In the genomic region with DNA sequence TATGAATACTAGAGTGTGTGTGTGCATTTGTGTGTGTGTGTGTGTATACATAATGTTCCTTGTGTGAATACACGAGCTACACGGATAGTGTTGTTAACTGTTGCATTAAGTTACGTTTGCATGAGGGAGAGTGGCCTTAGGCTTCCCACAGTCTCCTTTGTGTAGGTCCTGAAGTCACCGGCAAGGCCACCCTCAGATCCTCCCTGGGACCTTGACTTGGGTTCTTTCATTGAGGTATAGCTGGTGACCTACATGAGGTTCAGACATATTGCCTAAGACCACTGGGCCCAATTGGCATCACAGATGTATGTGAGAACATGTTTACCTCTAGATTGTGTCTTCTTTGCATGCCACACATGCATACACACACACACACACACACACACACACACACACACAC, we compare ENCODE assay signal across 16 mouse cellular contexts. TPM values are rescaled to one million over a fixed set of nuclear protein-coding genes. Genes with fewer than 3 reads are reported as not detected.
DNase-seq lines count a peak whose midpoint lies in the region; ATAC-seq lines count a peak whose summit lies in the region.
"Had no signal": no experiment of that assay in that cellular context is flagged by ENCODE, and none has a peak within 500 bp of the region (broad histone marks: within the 10 kb centered on the region; RNA-seq: fewer than 3 reads in every experiment).

No protein-coding gene starts in this region.

- no peak overlapping the region for H3K27ac ChIP-seq in liver, embryonic 12.5 days
- H3K27ac ChIP-seq in midbrain, embryonic 10.5 days (replicated peaks) = no peak overlapping the region
- H3K27ac ChIP-seq in hindbrain, embryonic 11.5 days (ENCODE audit: low read depth, low read length) = no peak overlapping the region
- H3K27ac ChIP-seq: hindbrain, postnatal 0 days; limb, embryonic 13.5 days; midbrain, embryonic 12.5 days; neural tube, embryonic 12.5 days had no signal

- DNase-seq in liver = no peak
- DNase-seq in thymus, postnatal 4 days = peak; percentile 32
- DNase-seq in thymus, adult 18-20 months = no peak
- no peak for DNase-seq in midbrain, embryonic 10.5 days (ENCODE audit: low spot score)
- DNase-seq in hindbrain, embryonic 11.5 days (ENCODE audit: low spot score) = no peak
- DNase-seq: adrenal gland, postnatal 25 days; cerebellum, adult 18-20 months; cerebellum, postnatal 25 days; kidney, adult 11 months; right cerebral cortex, adult 18-20 months had no signal

- peaks cover 14% of the 10 kb centered on the region; the same call in 1 of the 2 replicates for H3K4me1 ChIP-seq in liver, embryonic 12.5 days
- 0 out of 2 replicates have a peak, but pooled peaks cover 3% of the 10 kb centered on the region for H3K4me1 ChIP-seq in midbrain, embryonic 10.5 days
- no peaks in the 10 kb centered on the region for H3K4me1 ChIP-seq in hindbrain, embryonic 11.5 days (replicated peaks; ENCODE audit: control insufficient read depth, insufficient read depth, low read length)
- H3K4me1 ChIP-seq: midbrain, embryonic 12.5 days; neural tube, embryonic 12.5 days had no signal

- H3K27me3 ChIP-seq in liver, embryonic 12.5 days (replicated peaks) = no peaks in the 10 kb centered on the region
- H3K27me3 ChIP-seq in midbrain, embryonic 10.5 days (ENCODE audit: low read depth, poor library complexity, severe bottlenecking) = no peaks in the 10 kb centered on the region
- H3K27me3 ChIP-seq in hindbrain, embryonic 11.5 days (ENCODE audit: control insufficient read depth, insufficient read depth, low read length) = no peaks in the 10 kb centered on the region
- H3K27me3 ChIP-seq: limb, embryonic 13.5 days; midbrain, embryonic 12.5 days; neural tube, embryonic 12.5 days had no signal

- H3K9me3 ChIP-seq in liver, embryonic 12.5 days (replicated peaks) = no peaks in the 10 kb centered on the region
- no peaks in the 10 kb centered on the region for H3K9me3 ChIP-seq in midbrain, embryonic 10.5 days (replicated peaks)
- no peaks in the 10 kb centered on the region for H3K9me3 ChIP-seq in hindbrain, embryonic 11.5 days (ENCODE audit: control insufficient read depth, low read length)
- H3K9me3 ChIP-seq: limb, embryonic 13.5 days; midbrain, embryonic 12.5 days; neural tube, embryonic 12.5 days had no signal

- no peak for ATAC-seq in liver, embryonic 12.5 days
- peak; percentile 4; the same call in 1 of the 2 replicates for ATAC-seq in megakaryocyte progenitor cell, adult 5-6 weeks (replicated peaks; ENCODE audit: poor library complexity)
- no peak for ATAC-seq in hindbrain, embryonic 11.5 days (ENCODE audit: low FRiP score)
- ATAC-seq: hindbrain, postnatal 0 days had no signal

- H3K4me3 ChIP-seq in liver, embryonic 12.5 days = no peak overlapping the region
- no peak overlapping the region for H3K4me3 ChIP-seq in midbrain, embryonic 10.5 days
- H3K4me3 ChIP-seq in hindbrain, embryonic 11.5 days (ENCODE audit: low read depth, low read length) = no peak overlapping the region
- H3K4me3 ChIP-seq: limb, embryonic 13.5 days; midbrain, embryonic 12.5 days; neural tube, embryonic 12.5 days had no signal

- H3K36me3 ChIP-seq in liver, embryonic 12.5 days = no peaks in the 10 kb centered on the region
- H3K36me3 ChIP-seq in midbrain, embryonic 10.5 days = no peaks in the 10 kb centered on the region
- no peaks in the 10 kb centered on the region for H3K36me3 ChIP-seq in hindbrain, embryonic 11.5 days (ENCODE audit: control insufficient read depth, insufficient read depth, low read length)
- H3K36me3 ChIP-seq: limb, embryonic 13.5 days; midbrain, embryonic 12.5 days; neural tube, embryonic 12.5 days had no signal

- WGBS in liver, embryonic 12.5 days (ENCODE audit: insufficient replicate concordance) = 76% methylated on average over 4 of the region's 4 CpGs
- 95% methylated on average over 4 of the region's 4 CpGs for WGBS in midbrain, embryonic 10.5 days
- WGBS in hindbrain, embryonic 11.5 days = 90% methylated on average over 4 of the region's 4 CpGs

- no peak overlapping the region for H3K9ac ChIP-seq in liver, embryonic 12.5 days
- H3K9ac ChIP-seq in hindbrain, embryonic 11.5 days (ENCODE audit: low read depth, low read length) = no peak overlapping the region
- H3K9ac ChIP-seq: limb, embryonic 13.5 days; midbrain, embryonic 12.5 days; neural tube, embryonic 12.5 days had no signal

- H3K4me2 ChIP-seq in liver, embryonic 12.5 days = peak overlapping the region; percentile 20; the same call in 1 of the 2 replicates
- no peak overlapping the region for H3K4me2 ChIP-seq in hindbrain, embryonic 11.5 days (replicated peaks; ENCODE audit: low read depth, low read length)
- H3K4me2 ChIP-seq: limb, embryonic 13.5 days; midbrain, embryonic 12.5 days; neural tube, embryonic 12.5 days had no signal

RNA-seq across cellular contexts. Expression of a gene that starts 0.5 kb away (rescaled TPM):
- polyA plus RNA-seq in liver, embryonic 12.5 days (2016; fragmentation: Nextera tagmentation; extraction: Ambion mirVana) = 1.5 and 2.9 TPM in 2 replicates
- total RNA-seq in megakaryocyte progenitor cell, adult 5-6 weeks (2015) = 18.2 and 26.9 TPM in 2 replicates
- 11.8 and 34.6 TPM in 2 replicates for total RNA-seq in megakaryocyte progenitor cell, adult 5-6 weeks (2017)
- polyA plus RNA-seq in midbrain, embryonic 10.5 days (2016; fragmentation: Nextera tagmentation; extraction: Ambion mirVana) = 3.0 and 4.7 TPM in 2 replicates
- 19.7 and 25.6 TPM in 2 replicates for polyA plus RNA-seq in hindbrain, embryonic 11.5 days (2014; fragmentation: Nextera tagmentation; extraction: Ambion mirVana)
